Mouse (Mus musculus) fat pad, adult 2 months (tissue): ENCODE measurements around the gene Obsl1.

ENCODE experiments used
- DNase-seq: peaks from one replicate; pipeline ENCODE4 v3.0.0-alpha.2; 2011; ENCODE audit warnings: low read depth, low spot score; ENCODE audit errors: extremely low read depth

Obsl1 gene

DNA sequence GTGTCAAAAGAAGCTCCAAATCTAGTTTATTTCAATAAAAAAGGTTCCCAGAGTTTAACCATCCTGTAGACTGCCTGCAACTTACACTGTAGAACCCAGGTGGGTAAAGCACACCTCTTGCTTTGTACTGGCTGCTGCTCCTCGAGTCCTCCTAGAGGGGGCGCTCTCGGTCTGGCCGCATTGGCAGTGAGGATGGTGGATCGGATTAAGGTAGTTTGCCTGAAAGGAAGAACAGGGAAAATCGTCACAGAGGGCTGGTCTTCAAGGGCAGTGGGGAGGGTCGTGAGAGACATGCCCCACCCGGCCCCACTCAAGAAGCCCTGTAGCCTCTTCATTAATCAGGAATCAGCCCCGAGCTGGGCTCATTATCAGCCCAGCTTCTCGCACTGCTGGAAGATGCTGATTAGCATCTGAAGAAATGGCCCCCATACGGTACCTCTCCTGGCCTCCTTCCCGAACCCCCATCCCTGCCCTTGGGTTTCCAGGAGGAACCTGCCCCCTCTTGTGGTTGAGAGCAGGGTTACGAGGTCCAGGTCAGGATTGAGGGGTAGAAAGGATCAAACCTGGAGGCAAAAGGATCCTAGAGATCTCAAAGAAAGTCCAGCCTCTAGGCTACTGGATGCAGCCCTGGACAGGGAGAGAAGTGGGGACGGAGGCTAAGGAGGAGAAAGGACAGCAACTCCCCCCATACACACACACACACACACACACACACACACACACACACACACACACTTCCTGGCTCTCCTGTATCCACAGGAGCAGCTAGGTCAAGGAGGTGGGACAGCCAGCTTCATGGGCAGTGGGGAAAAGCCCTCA, 49.3 kb downstream of the Obsl1 start:
- no peak for DNase-seq

- no peak for DNase-seq
Measured at GRCm38 (mm10) chr1:75455948-75456347, 50.3 kb downstream of the Obsl1 start.

DNA sequence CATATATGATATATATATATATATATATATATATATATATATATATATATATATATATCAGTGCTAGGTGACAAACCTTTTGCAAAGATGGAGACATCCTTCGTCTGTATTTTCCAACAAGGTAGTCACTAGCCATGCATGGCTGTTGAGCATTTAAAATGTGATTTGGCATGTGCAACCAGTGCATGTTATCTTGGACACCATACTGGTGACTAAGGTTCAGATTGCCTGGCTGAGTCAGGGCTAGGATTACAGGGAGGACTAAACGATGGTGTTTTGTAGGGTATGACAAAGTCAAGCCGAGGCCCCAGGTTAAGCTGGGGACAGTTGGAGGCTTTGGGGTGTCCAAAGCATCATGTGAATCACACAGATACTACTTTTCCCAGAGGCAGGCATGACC, 50.8 kb downstream of the Obsl1 start:
- no peak for DNase-seq

DNA sequence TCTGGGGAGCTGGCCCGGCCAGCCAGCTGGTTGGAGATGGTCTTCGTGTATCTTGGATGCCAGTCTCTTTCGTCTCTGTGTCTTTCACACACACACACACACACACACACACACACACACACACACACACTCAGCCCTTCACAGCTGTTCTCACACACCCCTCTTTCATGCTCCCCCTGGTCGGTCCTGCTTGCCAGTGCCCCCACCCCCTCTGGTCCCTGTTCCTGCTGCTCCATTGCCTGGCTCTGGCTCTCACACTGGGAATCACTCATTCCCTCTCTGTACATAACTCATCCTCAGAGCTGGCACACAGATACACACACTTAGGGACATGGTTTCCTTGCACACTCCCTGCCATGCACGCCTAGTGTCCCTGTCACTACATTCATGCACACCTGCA, 54.4 kb downstream of the Obsl1 start:
- no peak for DNase-seq

DNA sequence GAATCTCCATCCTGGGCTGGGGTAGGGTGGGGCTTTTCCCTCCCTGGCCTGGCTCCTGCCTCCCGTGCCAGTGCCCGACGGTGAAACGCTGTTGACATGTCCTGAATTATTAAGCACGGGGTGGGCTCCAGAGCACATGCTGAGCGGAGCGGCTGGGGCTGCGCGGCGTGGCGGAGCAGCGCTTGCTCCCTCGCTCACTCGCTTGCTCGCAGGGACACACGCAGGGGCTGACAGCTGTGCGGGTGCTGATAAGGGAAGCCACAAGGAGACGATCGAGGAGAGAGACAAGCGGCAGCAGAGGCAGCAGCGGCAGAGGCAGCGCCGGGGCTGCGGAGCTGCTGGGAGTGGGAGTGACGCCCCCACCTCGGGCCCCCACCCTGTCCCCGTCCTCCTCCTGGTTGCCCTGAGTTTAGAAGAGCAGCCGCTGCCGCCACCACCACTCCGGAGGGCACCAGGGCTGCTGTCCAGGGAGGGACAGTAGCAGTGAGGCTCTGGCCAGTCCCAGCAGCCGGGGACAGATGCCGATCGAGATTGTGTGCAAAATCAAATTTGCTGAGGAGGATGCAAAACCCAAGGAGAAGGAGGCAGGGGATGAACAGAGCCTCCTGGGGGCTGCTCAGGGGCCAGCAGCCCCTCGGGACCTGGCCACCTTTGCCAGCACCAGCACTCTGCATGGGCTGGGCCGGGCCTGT, 55.8 kb downstream of the Obsl1 start, which contains the start of gene Asic4:
TSS of gene Asic4 (plus strand) at position 123 of the 692 bp plus-strand sequence.
- DNase-seq: no peak

- no peak for DNase-seq
Measured at GRCm38 (mm10) chr1:75449377-75450135, 56.7 kb downstream of the Obsl1 start.

DNA sequence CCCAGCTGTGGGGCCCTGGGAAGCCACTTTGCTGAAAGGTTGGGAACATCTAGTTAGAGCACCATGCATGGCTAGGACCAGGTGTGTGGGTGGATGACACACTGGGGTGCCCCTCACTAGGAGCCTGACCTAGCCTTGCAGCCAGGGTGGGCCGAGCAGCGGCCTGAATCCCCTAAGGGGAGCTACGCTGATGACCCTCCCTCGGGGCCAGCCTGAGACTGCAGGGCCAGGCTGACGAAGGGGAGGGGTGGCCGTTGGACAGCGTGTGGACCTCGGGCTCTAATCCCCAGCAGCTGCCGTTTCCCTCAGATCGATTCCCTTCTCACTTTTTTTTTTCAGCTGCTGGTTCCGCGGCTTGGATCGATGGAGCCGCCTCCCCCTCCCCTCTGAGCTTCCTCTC, 57.3 kb downstream of the Obsl1 start:
- DNase-seq: no peak

DNA sequence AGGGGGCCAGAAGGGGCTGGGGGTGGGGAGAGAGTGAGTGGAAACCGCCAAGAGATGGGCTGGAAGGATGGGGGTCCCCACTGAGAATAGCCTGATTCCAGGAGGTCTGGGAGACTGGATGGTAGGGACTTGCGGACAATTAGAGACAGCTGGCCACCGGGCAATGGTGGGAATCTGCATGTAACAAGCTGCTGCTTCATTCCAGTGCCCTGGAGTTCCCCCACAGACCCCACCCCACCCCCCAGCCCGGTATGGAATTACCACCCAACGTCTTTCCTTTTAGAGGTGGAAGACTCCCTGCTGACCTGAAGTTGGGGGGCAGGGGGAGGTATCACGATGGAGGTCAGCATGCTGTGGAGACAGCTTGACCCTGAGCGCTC, 58.2 kb downstream of the Obsl1 start:
- DNase-seq: no peak

- DNase-seq: no peak
Measured at GRCm38 (mm10) chr1:75447265-75448051, 58.8 kb downstream of the Obsl1 start.

DNA sequence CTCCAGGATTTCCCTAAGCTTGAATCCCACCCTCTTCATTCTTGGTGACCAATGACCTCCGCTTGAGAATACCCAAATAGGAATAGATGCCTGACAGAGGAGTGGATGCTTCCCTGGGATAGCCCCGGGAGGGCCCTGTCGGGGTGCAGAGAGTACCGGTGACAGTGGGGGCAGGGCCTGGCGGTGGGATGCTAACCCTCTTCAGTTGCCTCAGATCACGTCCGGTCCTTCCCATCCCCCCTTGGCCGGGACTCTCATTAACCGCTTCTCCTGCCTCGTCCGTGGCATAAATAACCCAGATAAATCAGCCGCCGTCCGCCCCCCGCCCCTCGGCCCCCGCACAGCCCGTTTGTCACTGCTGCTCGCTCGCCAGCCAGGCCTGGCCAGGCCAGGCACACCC, 59.6 kb downstream of the Obsl1 start:
- no peak for DNase-seq

GRCm38 (mm10) chr1:75445751-75446611, 60.3 kb downstream of the Obsl1 start:
- DNase-seq: no peak

DNA sequence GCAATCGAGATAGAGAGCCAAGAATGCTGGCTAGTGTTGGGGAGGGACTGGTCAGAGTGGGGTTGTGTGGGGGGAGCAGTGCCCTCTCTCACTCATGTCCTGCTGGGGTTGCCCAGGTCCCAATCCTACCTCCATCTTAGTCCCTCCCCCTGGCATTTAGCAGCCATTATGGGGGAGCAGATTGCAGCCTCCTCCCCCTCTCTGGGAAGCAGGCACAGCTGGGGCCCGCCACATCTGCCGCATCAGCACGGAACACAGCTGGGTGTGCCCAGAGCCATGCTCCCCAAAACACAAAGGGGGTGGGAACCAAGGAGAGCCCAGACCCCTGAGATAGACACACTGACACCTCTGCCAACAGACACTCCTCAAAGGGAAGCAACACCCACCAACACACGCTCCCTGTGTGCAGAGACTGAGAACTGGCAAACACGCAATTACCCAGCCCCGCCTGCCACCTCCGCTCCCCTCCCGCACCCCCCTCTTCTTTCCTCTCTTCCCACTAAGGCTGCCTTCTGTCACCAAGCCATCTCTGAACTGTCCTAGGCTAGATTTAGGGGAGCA, 61.0 kb downstream of the Obsl1 start:
- no peak for DNase-seq

GRCm38 (mm10) chr1:75444208-75444607, 62.0 kb downstream of the Obsl1 start:
- no peak for DNase-seq

DNA sequence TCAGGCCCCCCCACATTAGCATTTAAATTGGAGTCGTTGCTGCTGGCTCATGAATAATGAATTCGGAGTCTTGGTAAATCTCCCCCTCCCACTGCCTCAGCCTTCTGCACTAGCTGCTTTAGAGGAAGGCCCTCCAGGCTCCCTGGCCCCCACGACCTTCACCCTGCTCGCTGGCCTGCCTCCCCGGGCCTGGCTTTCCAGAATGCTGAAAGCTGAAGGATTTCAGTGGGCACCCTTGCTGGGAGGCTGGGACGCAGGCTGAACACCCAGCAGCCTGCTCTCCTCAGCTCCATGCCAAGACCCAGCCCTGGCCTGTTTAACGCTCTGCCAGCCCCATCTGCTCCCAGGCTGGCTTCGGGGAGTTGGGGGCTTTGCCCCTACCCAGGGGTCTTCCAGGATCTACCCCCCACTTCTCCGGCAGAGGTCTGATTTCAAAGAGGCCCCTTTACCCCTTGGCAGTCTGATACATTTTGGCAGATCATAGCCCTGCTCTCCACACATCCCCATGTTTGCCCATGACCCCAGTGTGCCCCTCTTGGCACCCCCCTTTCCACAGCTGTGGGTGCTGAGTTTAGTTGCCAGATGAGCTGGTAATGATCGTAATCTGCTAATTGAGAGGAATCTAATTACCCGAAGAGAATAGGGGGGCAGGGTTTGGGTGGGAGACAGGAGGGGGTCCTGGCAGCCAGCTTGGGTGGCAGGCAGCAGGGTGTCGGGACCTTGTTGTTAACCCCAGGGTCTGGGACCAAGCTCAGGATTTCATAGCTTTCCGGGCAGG, 62.8 kb downstream of the Obsl1 start:
- DNase-seq: no peak

- no peak for DNase-seq
Measured at GRCm38 (mm10) chr1:75442811-75443210, 63.4 kb downstream of the Obsl1 start.

DNA sequence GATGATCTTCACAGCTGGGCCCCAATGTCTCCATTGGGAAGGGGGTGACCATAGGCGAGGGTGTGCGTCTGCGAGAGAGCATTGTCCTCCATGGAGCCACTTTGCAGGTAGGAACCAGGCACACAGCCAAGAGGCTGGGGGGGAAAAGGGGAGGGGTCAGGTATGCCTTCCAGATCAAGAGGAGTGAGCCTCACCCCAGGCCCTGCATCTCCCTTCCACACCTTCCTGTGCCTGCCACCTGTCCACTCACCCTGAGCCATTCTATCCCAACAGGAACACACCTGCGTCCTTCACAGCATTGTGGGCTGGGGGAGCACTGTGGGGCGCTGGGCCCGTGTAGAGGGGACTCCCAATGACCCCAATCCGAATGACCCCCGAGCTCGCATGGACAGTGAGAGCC, 64.1 kb downstream of the Obsl1 start:
- DNase-seq: no peak

GRCm38 (mm10) chr1:75441471-75441996, 64.7 kb downstream of the Obsl1 start:
- no peak for DNase-seq

DNA sequence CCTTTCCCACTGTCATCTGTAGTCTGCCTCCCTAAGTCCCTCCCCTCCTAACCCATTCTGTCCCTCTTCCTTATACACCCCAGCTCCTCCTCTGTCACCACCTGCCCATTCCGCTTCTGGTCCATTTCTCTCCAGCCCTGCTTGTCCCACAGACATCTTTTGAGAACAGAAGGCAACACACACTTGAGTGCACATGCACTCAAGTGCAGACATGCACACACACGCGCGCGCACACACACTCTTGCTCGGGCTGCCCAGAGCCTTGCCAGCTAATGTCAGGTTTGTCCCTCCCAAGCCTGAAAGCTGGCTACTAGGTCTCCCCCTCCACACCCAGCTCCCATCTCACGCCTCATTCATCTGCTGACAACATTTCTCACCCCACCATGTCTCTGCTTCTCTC, 65.6 kb downstream of the Obsl1 start:
- DNase-seq: no peak

- no peak for DNase-seq
Measured at GRCm38 (mm10) chr1:75438782-75439181, 67.5 kb downstream of the Obsl1 start.
